Mouse (Mus musculus) spleen, adult 2 months (tissue): Measurements from ENCODE around the gene 1110059G10Rik. TPM values are rescaled to one million over a fixed set of nuclear protein-coding genes. Genes with fewer than 3 reads are reported as not detected.
A peak's percentile ranks its signal among the peaks of the same experiment; 100 is the strongest.

Experiments
- DNase-seq, 2 experiments: peaks; one replicate each; pipeline versions ENCODE4 v3.0.0 to v3.0.0-alpha.2; 2012 to 2021; ENCODE audit warnings: low spot score in 2 of 2, low read depth in 1 of 2
- H3K27ac ChIP-seq: fragments of 200-500 bp; 2 replicates; pipeline ENCODE4 v1.5.1; 2012; ENCODE audit warnings: low read length, inconsistent platforms; ENCODE audit not compliant: insufficient read depth
- H3K27me3 ChIP-seq: fragments of 200-500 bp; 2 replicates; pipeline ENCODE4 v1.6.1; 2012; ENCODE audit warnings: mild to moderate bottlenecking, moderate library complexity, low read length, inconsistent platforms; ENCODE audit not compliant: control insufficient read depth, insufficient read depth
- H3K36me3 ChIP-seq: fragments of 200-500 bp; 2 replicates; pipeline ENCODE4 v1.6.1; 2012; ENCODE audit warnings: mild to moderate bottlenecking, low read length, inconsistent platforms; ENCODE audit not compliant: control insufficient read depth, insufficient read depth
- H3K4me1 ChIP-seq: fragments of 200-500 bp; 2 replicates; pipeline ENCODE4 v1.6.1; 2011; ENCODE audit warnings: inconsistent platforms; ENCODE audit not compliant: control insufficient read depth, insufficient read depth, insufficient read length
- H3K4me3 ChIP-seq: fragments of 200-500 bp; 2 replicates; pipeline ENCODE4 v1.5.1; 2011; ENCODE audit warnings: mild to moderate bottlenecking, inconsistent platforms; ENCODE audit not compliant: insufficient read depth, insufficient read length; ENCODE audit errors: extremely low read depth
- CTCF ChIP-seq: fragments of 200-500 bp; IDR thresholded peaks from 2 replicates; pipeline ENCODE4 v1.5.1; 2011; ENCODE audit warnings: mild to moderate bottlenecking, inconsistent platforms; ENCODE audit not compliant: insufficient read depth, insufficient read length, insufficient replicate concordance; ENCODE audit errors: extremely low read depth
- POLR2A ChIP-seq: fragments of 200-500 bp; IDR thresholded peaks from 2 replicates; pipeline ENCODE4 v1.6.1; 2011; ENCODE audit warnings: low read depth, low read length, inconsistent platforms
- WGBS: fragments of 180-500 bp; shearing (Covaris S2); methylation state at CpG from one replicate; pipeline ENCODE4 v1.1.7; 2018; 5-methylcytosine and 5-hydroxymethylcytosine counted together
- polyA plus RNA-seq: library from polyadenylated mRNA; depleted of rRNA; stranded (reverse); fragments of >200 nt; gene quantifications from 2 replicates; pipeline ENCODE4 v1.2.3, GENCODE M21; 2012; rRNA removed

Gene 1110059G10Rik
- polyA plus RNA-seq, 1 experiment = 1.7 TPM

- WGBS = 28% methylated on average over 32 of the region's 32 CpGs
- Histone ChIP-seq H3K27me3 (no peaks in the 10 kb centered on the region), H3K36me3 (no peaks in the 10 kb centered on the region), H3K4me1 (no peaks in the 10 kb centered on the region), H3K27ac (no peak overlapping the region), H3K4me3 (peak overlapping the region; percentile 32)
- no peak for DNase-seq
- TF ChIP-seq CTCF (no peak), POLR2A (no peak)
These were observed 47.9 kb downstream of the 1110059G10Rik start for GRCm38 (mm10) chr9:122902717-122903535.

DNA sequence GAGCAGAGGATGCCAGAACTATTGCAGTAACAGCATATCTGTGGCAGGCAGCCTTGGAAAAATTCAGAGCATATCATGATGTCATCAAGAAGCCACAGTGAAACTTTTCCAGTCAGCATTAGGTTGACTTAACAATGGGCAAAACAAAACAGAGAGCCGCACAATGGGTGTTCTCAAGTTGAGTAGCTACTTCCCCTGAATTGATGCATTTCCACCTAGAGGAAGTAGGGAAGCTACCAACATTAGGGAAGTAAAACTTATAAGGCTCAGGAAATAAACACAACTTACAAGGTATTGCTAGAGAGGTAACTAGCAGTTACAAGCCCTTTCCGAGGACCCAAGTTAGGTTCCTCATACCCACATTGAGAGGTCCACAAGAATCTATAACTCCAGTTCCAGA, 49.8 kb downstream of the 1110059G10Rik start:
- no peak overlapping the region for H3K27ac ChIP-seq

More for the DNA sequence above, 49.8 kb downstream of the 1110059G10Rik start:
- H3K4me3 ChIP-seq = no peak overlapping the region
- H3K36me3 ChIP-seq = no peaks in the 10 kb centered on the region
- H3K27me3 ChIP-seq = no peaks in the 10 kb centered on the region
- 69% methylated on average over 2 of the region's 2 CpGs for WGBS
- no peak for DNase-seq
- H3K4me1 ChIP-seq = no peaks in the 10 kb centered on the region
- no peak for TF ChIP-seq CTCF
- no peak for TF ChIP-seq POLR2A

Other genes with a start within 250 kb of the 1110059G10Rik start
- not detected in 2 replicates for gene Topaz1, start 203.7 kb downstream of the 1110059G10Rik start, polyA plus RNA-seq
- 1.8 and 1.9 TPM in 2 replicates for gene Tcaim, start 145.5 kb downstream of the 1110059G10Rik start, polyA plus RNA-seq
- not detected in 2 replicates for gene Gm35549, start 107.0 kb downstream of the 1110059G10Rik start, polyA plus RNA-seq
- gene Zfp445, start 85.0 kb downstream of the 1110059G10Rik start, polyA plus RNA-seq = 20.0 and 25.1 TPM in 2 replicates
- 1.6 and 1.9 TPM in 2 replicates for gene Zkscan7, start 65.3 kb downstream of the 1110059G10Rik start, polyA plus RNA-seq
- gene Zfp105, start 27.9 kb downstream of the 1110059G10Rik start, polyA plus RNA-seq = 0.39 and 0.45 TPM in 2 replicates
- 1.4 and 2.9 TPM in 2 replicates for gene Kif15, start within 50 bp of the 1110059G10Rik start, polyA plus RNA-seq
- 10.3 and 12.0 TPM in 2 replicates for gene Tmem42, start 70.3 kb upstream of the 1110059G10Rik start, polyA plus RNA-seq
- 0.08 and 0.19 TPM in 2 replicates for gene Tgm4, start 83.7 kb upstream of the 1110059G10Rik start, polyA plus RNA-seq
- gene Zdhhc3, start 162.2 kb upstream of the 1110059G10Rik start, polyA plus RNA-seq = 72.9 and 148 TPM in 2 replicates
- 15.2 and 17.3 TPM in 2 replicates for gene Exosc7, start 162.2 kb upstream of the 1110059G10Rik start, polyA plus RNA-seq
- gene Clec3b, start 199.9 kb upstream of the 1110059G10Rik start, polyA plus RNA-seq = 3.4 and 4.6 TPM in 2 replicates